Mouse (Mus musculus) hindbrain, embryonic 16.5 days (tissue): ENCODE results near the gene Gm8050. TPM values are rescaled to one million over a fixed set of nuclear protein-coding genes. Genes with fewer than 3 reads are reported as not detected.
"Not testable (repeated sequence)": the region's sequence is repeated elsewhere in the genome, so short reads cannot be mapped to it uniquely, and the experiment has no call there.

Source experiments
- ATAC-seq: fragments of 200-750 bp; cut with Nextera tagmentation; 2 replicates; pipeline ENCODE4 v1.8.0; 2017; ENCODE audit warnings: moderate TSS enrichment, moderate library complexity
- H3K27ac ChIP-seq: fragments of 300-500 bp; sonication (generic); 2 replicates; pipeline ENCODE4 v1.5.1; 2014; ENCODE audit warnings: low read depth, mild to moderate bottlenecking, control low read depth, low read length, moderate library complexity
- H3K27me3 ChIP-seq: fragments of 300-500 bp; sonication (generic); replicated peaks from 2 replicates; pipeline ENCODE4 v1.6.1; 2014; ENCODE audit warnings: low read length; ENCODE audit not compliant: control insufficient read depth, insufficient read depth
- H3K36me3 ChIP-seq: fragments of 300-500 bp; sonication (generic); 2 replicates; pipeline ENCODE4 v1.6.1; 2014; ENCODE audit warnings: mild to moderate bottlenecking, low read length, moderate library complexity, mixed read lengths; ENCODE audit not compliant: control insufficient read depth, insufficient read depth
- H3K4me1 ChIP-seq: fragments of 300-500 bp; sonication (generic); 2 replicates; pipeline ENCODE4 v1.6.1; 2014; ENCODE audit warnings: low read depth, low read length; ENCODE audit not compliant: control insufficient read depth, insufficient read depth
- H3K4me2 ChIP-seq: fragments of 300-500 bp; sonication (generic); 2 replicates; pipeline ENCODE4 v1.6.1; 2014; ENCODE audit warnings: mild to moderate bottlenecking, low read length, control low read depth, moderate library complexity
- H3K4me3 ChIP-seq: fragments of 300-500 bp; sonication (generic); 2 replicates; pipeline ENCODE4 v1.5.1; 2014; ENCODE audit warnings: mild to moderate bottlenecking, low read length, control low read depth, moderate library complexity
- H3K9ac ChIP-seq: fragments of 300-500 bp; sonication (generic); 2 replicates; pipeline ENCODE4 v1.6.1; 2014; ENCODE audit warnings: low read depth, mild to moderate bottlenecking, control low read depth, low read length, moderate library complexity
- H3K9me3 ChIP-seq: fragments of 300-500 bp; sonication (generic); 2 replicates; pipeline ENCODE4 v1.6.1; 2014; ENCODE audit warnings: mild to moderate bottlenecking, low read length, moderate library complexity; ENCODE audit not compliant: control insufficient read depth
- WGBS: fragments of 180-500 bp; shearing (Covaris S2); extraction: QIAGEN DNeasy Blood & Tissue Kit; methylation state at CpG from one replicate; pipeline ENCODE4 v1.1.7; 2014; 5-methylcytosine and 5-hydroxymethylcytosine counted together
- polyA plus RNA-seq: library from polyadenylated mRNA; unstranded; fragments of >200 nt; fragmentation: Nextera tagmentation; extraction: Ambion mirVana; gene quantifications from 2 replicates; pipeline ENCODE4 v1.2.1, GENCODE M21; 2015

Gm8050 gene
- 0.14 TPM in 1 of 2 replicates, not detected in the other for polyA plus RNA-seq

GRCm38 (mm10) chr14:6720151-6720550 is at the start of gene Gm8050:
Gene Gm8050 (minus strand): TSS chr14:6720251.
- not testable (repeated sequence) for H3K4me3 ChIP-seq, H3K9ac ChIP-seq, H3K4me1 ChIP-seq, H3K36me3 ChIP-seq, H3K27me3 ChIP-seq, ATAC-seq, H3K9me3 ChIP-seq, H3K4me2 ChIP-seq, H3K27ac ChIP-seq
- WGBS, result no CpG with 5 or more reads among the region's 2 CpGs

GRCm38 (mm10) chr14:6757231-6757536 is 37.1 kb upstream of the Gm8050 start:
- H3K27ac ChIP-seq, ATAC-seq, H3K36me3 ChIP-seq, H3K9me3 ChIP-seq, H3K4me1 ChIP-seq, H3K27me3 ChIP-seq, H3K9ac ChIP-seq: not testable (repeated sequence)
- Histone ChIP-seq H3K4me3 (peak overlapping the region; percentile 43), H3K4me2 (0 out of 2 replicates have a peak overlapping the region, but pooled peaks have one; percentile 23)
- 14% methylated on average over 1 of the region's 13 CpGs for WGBS

DNA sequence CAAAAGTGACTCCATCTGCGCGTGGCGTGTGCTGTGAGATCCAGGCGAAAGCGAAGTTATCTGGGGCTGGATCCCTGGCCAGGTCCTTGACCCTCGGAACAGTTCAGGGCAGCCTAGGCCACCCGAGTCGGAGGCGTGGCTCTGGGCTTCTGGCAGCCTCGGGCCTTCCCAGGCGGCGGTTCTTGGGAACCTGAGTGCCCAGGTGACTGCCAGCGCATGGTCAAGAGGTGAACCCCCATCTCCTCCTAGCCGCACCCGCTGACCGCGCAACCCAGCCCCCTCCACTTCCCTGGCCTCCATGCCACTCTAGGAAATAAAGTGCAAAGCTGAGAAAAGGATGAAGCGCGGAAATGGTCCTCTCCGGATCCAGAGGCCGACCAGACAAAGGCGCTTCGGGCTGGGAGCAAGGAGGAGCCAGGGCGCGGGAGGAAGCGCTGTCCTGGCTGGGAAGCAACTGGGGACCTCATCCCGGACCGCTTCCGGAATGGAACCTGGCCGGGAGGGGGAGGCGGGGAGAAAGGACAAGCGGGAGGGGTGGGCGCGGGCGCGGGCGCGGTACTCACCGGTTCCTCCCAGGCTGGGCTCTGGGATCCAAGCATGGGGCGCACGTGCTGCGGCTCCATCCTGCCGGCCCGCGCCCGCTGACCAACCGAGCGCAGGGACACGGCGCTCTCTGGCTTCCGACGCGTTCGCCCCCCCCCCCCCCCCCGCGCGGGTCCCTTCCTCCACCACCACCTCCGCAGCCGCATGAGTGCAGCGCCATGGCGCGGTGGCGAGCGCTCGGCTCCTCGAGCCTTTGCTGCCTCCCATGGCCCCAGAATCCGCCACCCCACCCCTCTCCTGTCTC is 36.6 kb upstream of the Gm8050 start:
- H3K9me3 ChIP-seq, ATAC-seq, H3K27me3 ChIP-seq, H3K4me1 ChIP-seq, H3K27ac ChIP-seq, H3K36me3 ChIP-seq: not testable (repeated sequence)
- Histone ChIP-seq H3K4me3 (peak overlapping the region; percentile 43), H3K4me2 (peak overlapping the region; percentile 45), H3K9ac (peak overlapping the region; percentile 48)
- WGBS, result 0% methylated on average over 15 of the region's 67 CpGs

GRCm38 (mm10) chr14:6742232-6742631 is 22.2 kb upstream of the Gm8050 start, which contains the start of gene Gm3636:
Gene Gm3636 (minus strand): TSS chr14:6742332.
- not testable (repeated sequence) for H3K27ac ChIP-seq, H3K4me3 ChIP-seq, H3K36me3 ChIP-seq, H3K27me3 ChIP-seq, H3K4me2 ChIP-seq, H3K9me3 ChIP-seq, H3K4me1 ChIP-seq, H3K9ac ChIP-seq, ATAC-seq
- no CpG with 5 or more reads among the region's 2 CpGs for WGBS

DNA sequence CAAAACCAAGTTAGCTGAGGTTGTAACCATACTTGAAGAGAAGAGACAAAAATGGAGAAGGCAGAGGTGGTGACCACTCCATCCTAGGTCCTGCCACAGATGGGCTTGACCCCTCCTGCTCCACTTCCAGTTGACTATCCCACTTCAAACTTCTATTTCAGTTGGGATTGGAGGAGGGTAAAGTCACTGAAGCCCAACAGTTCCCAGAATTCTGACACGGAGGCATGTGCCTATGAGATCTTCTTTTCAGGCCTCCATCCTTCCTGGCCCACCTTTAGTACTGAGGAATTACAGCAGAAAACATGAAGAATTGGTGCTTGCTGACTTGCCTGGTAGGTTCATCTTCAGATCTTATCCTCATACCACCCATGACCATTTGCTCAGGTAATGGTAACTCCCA is 36.0 kb downstream of the Gm8050 start, which contains the start of gene Gm10251:
Gm10251 (minus strand) TSS at position 101 of the 400 bp plus-strand sequence.
- ATAC-seq, H3K4me1 ChIP-seq, H3K4me2 ChIP-seq, H3K9me3 ChIP-seq, H3K9ac ChIP-seq, H3K36me3 ChIP-seq, H3K27me3 ChIP-seq, H3K4me3 ChIP-seq, H3K27ac ChIP-seq: not testable (repeated sequence)
- WGBS, result no CpG with 5 or more reads among the region's 1 CpGs

Other genes starting within 250 kb of the Gm8050 start
- not detected in 2 replicates for gene Gm8356, start 183.0 kb downstream of the Gm8050 start, polyA plus RNA-seq
- gene Gm3629, start 129.6 kb downstream of the Gm8050 start, polyA plus RNA-seq, result 1.3 and 1.5 TPM in 2 replicates
- gene Gm3460, start 97.8 kb downstream of the Gm8050 start, polyA plus RNA-seq, result 0.42 and 0.68 TPM in 2 replicates
- gene Gm10251, start 36.1 kb downstream of the Gm8050 start, polyA plus RNA-seq, result 0.23 TPM in 1 of 2 replicates, not detected in the other
- gene Gm3636, start 22.1 kb upstream of the Gm8050 start, polyA plus RNA-seq, result 18.0 and 18.5 TPM in 2 replicates
- gene Gm8362, start 54.2 kb upstream of the Gm8050 start, polyA plus RNA-seq, result not detected in 2 replicates
- gene Gm3642, start 120.1 kb upstream of the Gm8050 start, polyA plus RNA-seq, result not detected in 2 replicates
- gene Gm3667, start 169.7 kb upstream of the Gm8050 start, polyA plus RNA-seq, result 14.0 and 14.8 TPM in 2 replicates